In the genomic region with DNA sequence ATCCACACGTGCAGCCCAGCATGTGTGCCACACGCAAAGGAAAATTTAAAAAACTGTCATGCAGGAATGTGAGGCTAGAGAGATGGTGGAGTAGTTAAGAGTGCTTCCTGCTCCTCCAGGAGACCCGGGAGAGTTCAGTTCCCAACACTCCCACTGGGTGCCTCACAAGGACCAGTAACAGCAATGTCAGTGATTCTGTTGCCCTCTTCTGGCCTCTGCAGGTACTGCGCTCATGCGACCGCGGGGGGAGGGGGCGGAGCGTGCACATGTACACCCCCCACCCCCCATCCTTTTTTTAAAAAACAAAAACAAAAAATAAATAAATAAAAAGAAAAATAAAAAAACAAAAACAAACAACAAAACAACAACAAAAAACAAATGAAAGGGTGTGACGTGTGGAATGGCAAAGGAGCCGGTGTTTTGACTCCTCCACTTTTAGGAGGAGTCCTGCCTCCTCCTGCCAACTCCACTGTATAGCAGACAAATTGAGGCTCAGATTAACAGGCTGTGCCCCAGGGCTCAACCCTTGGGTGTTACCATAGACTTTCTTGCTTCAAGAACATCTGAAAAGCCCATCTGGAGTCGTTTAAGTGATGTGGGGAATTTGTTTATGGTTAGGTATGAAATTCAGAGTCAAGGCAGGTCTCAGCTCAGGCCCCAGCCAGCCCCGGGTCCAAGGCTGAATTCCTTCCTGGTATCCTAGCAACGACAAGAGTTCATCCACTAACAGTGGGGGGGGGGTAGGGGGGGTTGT, we compare ENCODE assay signal across 7 mouse cellular contexts. TPM values are rescaled to one million over a fixed set of nuclear protein-coding genes. Genes with fewer than 3 reads are reported as not detected.
A peak's percentile ranks its signal among the peaks of the same experiment; 100 is the strongest.
DNase-seq lines count a peak whose midpoint lies in the region; TF ChIP-seq lines count a peak whose summit lies in the region.

No protein-coding gene starts in this region.

- no peak overlapping the region for H3K4me3 ChIP-seq in small intestine, adult 2 months (ENCODE audit: low read depth, low read length)

- TF ChIP-seq POLR2A in small intestine, adult 2 months (IDR thresholded peaks at IDR 0.05; ENCODE audit: low read depth, low read length) = no peak

- H3K27ac ChIP-seq in small intestine, adult 2 months (ENCODE audit: insufficient read depth, low read depth, low read length) = no peak overlapping the region

- no peaks in the 10 kb centered on the region for H3K27me3 ChIP-seq in small intestine, adult 2 months (ENCODE audit: control insufficient read depth, insufficient read depth, low read length)

- peak; percentile 78; the same call in 1 of the 2 replicates for TF ChIP-seq CTCF in small intestine, adult 2 months (IDR thresholded peaks at IDR 0.05; ENCODE audit: extremely low read depth, insufficient read length, insufficient replicate concordance, low read depth, low read length)

- H3K4me1 ChIP-seq in small intestine, adult 2 months (ENCODE audit: control insufficient read depth, insufficient read depth, insufficient read length, low read length) = no peaks in the 10 kb centered on the region

- WGBS in small intestine, adult 2 months = 13% methylated on average over 14 of the region's 14 CpGs

- peak; percentile 84 for DNase-seq in CD4-positive, CD25-positive, alpha-beta regulatory T cell, adult 2 months (ENCODE audit: low read depth, low spot score)
- peak; percentile 92 for DNase-seq in NIH3T3 (ENCODE audit: low read depth)
- peak; percentile 57 to 66 for DNase-seq in cerebellum, postnatal 36 days
- peak; percentile 49 for DNase-seq in gastrocnemius, postnatal 25 days
- DNase-seq in layer of hippocampus, adult 9-10 months (ENCODE audit: low spot score) = peak; percentile 50
- DNase-seq in lung, postnatal 25 days (ENCODE audit: low spot score) = peak; percentile 75

- no peaks in the 10 kb centered on the region for H3K36me3 ChIP-seq in small intestine, adult 2 months (ENCODE audit: control insufficient read depth, insufficient read depth, low read length)

RNA-seq across cellular contexts. Expression of a gene that starts 4.0 kb away (rescaled TPM):
- total RNA-seq in gastrocnemius, postnatal 25 days (2021) = not detected
- polyA plus RNA-seq in small intestine, adult 2 months (2012; rRNA removed) = not detected in 2 replicates

RNA-seq across cellular contexts. Expression of a gene that starts 7.3 kb away (rescaled TPM):
- not detected for total RNA-seq in gastrocnemius, postnatal 25 days (2021)
- 1,332 and 30,405 TPM in 2 replicates for polyA plus RNA-seq in small intestine, adult 2 months (2012; rRNA removed)

RNA-seq across cellular contexts. Expression of a gene that starts 22.2 kb away (rescaled TPM):
- total RNA-seq in gastrocnemius, postnatal 25 days (2021) = not detected
- polyA plus RNA-seq in small intestine, adult 2 months (2012; rRNA removed) = 0.66 and 1.0 TPM in 2 replicates

RNA-seq across cellular contexts. Expression of a gene that starts 22.6 kb away (rescaled TPM):
- total RNA-seq in gastrocnemius, postnatal 25 days (2021) = not detected
- not detected in 2 replicates for polyA plus RNA-seq in small intestine, adult 2 months (2012; rRNA removed)

RNA-seq across cellular contexts. Expression of a gene that starts 35.9 kb away (rescaled TPM):
- 10 to 100 TPM; 61.0 to 63.6 TPM for total RNA-seq in gastrocnemius, postnatal 25 days (2021)
- polyA plus RNA-seq in small intestine, adult 2 months (2012; rRNA removed) = 4.0 and 10.6 TPM in 2 replicates
